ENCODE assay signal across 8 mouse cellular contexts in genomic region chr5:134385106-134385505, GRCm38 (mm10).
DNase-seq lines count a peak whose midpoint lies in the region; ATAC-seq and TF ChIP-seq lines count a peak whose summit lies in the region.

No protein-coding gene starts in this region.

- intact Hi-C loops in left cerebral cortex, postnatal 36 days (cut with DNase I) = loop anchor here (5.0 kb wide), 1 partner anchor 102 kb away; no protein-coding TSS in a partner anchor

- ATAC-seq in kidney, embryonic 16.5 days (ENCODE audit: low FRiP score, low TSS enrichment) = no peak
- ATAC-seq in hindbrain, postnatal 0 days = no peak

- peak; percentile 74 for TF ChIP-seq CTCF in kidney, adult 2 months (conservative IDR thresholded peaks at IDR 0.05; ENCODE audit: insufficient read depth, insufficient read length, low read depth, low read length)
- TF ChIP-seq CTCF in hindbrain, postnatal 0 days (IDR thresholded peaks at IDR 0.05; ENCODE audit: low read depth) = peak; percentile 92

- DNase-seq in kidney, adult 2 months = peak; percentile 79
- DNase-seq in adrenal gland, adult 2 months = peak; percentile 71
- peak; percentile 70 for DNase-seq in embryo, embryonic 11 days
- peak; percentile 86 for DNase-seq in hindbrain, postnatal 0 days (ENCODE audit: low spot score)
- DNase-seq in left cerebral cortex, postnatal 36 days (ENCODE audit: low spot score in 2 of 2) = peak; percentile 18 to 42
- peak; percentile 24 for DNase-seq in ovary, adult 18-20 months (ENCODE audit: low spot score)
- peak; percentile 77 to 89 for DNase-seq in thymus, postnatal 10 days (ENCODE audit: low spot score in 2 of 2)

- H3K9me3 ChIP-seq in kidney, embryonic 16.5 days (ENCODE audit: low read length) = peaks cover 6% of the 10 kb centered on the region; the same call in 1 of the 2 replicates
- H3K9me3 ChIP-seq in hindbrain, postnatal 0 days (ENCODE audit: low read length) = no peaks in the 10 kb centered on the region; the same call in 1 of the 2 replicates

- no peak overlapping the region for H3K4me2 ChIP-seq in kidney, embryonic 16.5 days (replicated peaks; ENCODE audit: low read depth, low read length)
- H3K4me2 ChIP-seq in hindbrain, postnatal 0 days (ENCODE audit: low read depth, low read length) = no peak overlapping the region

- H3K27me3 ChIP-seq in kidney, adult 2 months (replicated peaks; ENCODE audit: control insufficient read depth, insufficient read depth, low read length) = no peaks in the 10 kb centered on the region
- H3K27me3 ChIP-seq in kidney, embryonic 16.5 days (ENCODE audit: insufficient read depth, low read length) = no peaks in the 10 kb centered on the region
- no peaks in the 10 kb centered on the region for H3K27me3 ChIP-seq in hindbrain, postnatal 0 days (ENCODE audit: insufficient read depth, low read length)

- WGBS in kidney, adult 2 months = 56% methylated on average over 2 of the region's 2 CpGs
- 76% methylated on average over 2 of the region's 2 CpGs for WGBS in kidney, embryonic 16.5 days
- 73% methylated on average over 2 of the region's 2 CpGs for WGBS in hindbrain, postnatal 0 days

- no peak overlapping the region for H3K27ac ChIP-seq in kidney, adult 2 months (ENCODE audit: insufficient read depth, low read depth, low read length)
- H3K27ac ChIP-seq in kidney, embryonic 16.5 days (ENCODE audit: low read length) = no peak overlapping the region
- no peak overlapping the region for H3K27ac ChIP-seq in hindbrain, postnatal 0 days

- H3K4me3 ChIP-seq in kidney, adult 2 months (ENCODE audit: insufficient read depth, low read depth, low read length) = no peak overlapping the region
- H3K4me3 ChIP-seq in kidney, embryonic 16.5 days (ENCODE audit: low read length) = no peak overlapping the region
- H3K4me3 ChIP-seq in hindbrain, postnatal 0 days (ENCODE audit: low read length) = no peak overlapping the region

- no peak overlapping the region for H3K9ac ChIP-seq in kidney, embryonic 16.5 days (replicated peaks; ENCODE audit: low read length)
- H3K9ac ChIP-seq in hindbrain, postnatal 0 days (replicated peaks; ENCODE audit: low read length) = no peak overlapping the region

- no peak for TF ChIP-seq POLR2A in kidney, adult 2 months (IDR thresholded peaks at IDR 0.05; ENCODE audit: low read depth, low read length)

- no peaks in the 10 kb centered on the region; the same call in 1 of the 2 replicates for H3K36me3 ChIP-seq in kidney, adult 2 months (ENCODE audit: control insufficient read depth, insufficient read depth, low read length)
- peaks cover 80% of the 10 kb centered on the region for H3K36me3 ChIP-seq in kidney, embryonic 16.5 days (ENCODE audit: insufficient read depth, low read length)
- H3K36me3 ChIP-seq in hindbrain, postnatal 0 days (ENCODE audit: insufficient read depth, low read length) = peaks cover 56% of the 10 kb centered on the region

- no peaks in the 10 kb centered on the region for H3K4me1 ChIP-seq in kidney, adult 2 months (ENCODE audit: control insufficient read depth, insufficient read depth, low read length)
- no peaks in the 10 kb centered on the region for H3K4me1 ChIP-seq in kidney, embryonic 16.5 days (ENCODE audit: insufficient read depth, low read length)
- H3K4me1 ChIP-seq in hindbrain, postnatal 0 days (ENCODE audit: insufficient read depth, low read length) = no peaks in the 10 kb centered on the region

Comparison
In these comparisons a context has a peak if more than half of its experiments do, and no peak if none do; other contexts are left out.
1. DNase-seq: peak in every context shown above with its lines; median percentile 86 in hindbrain, postnatal 0 days; 83 in thymus, postnatal 10 days; 79 in kidney, adult 2 months; 71 in adrenal gland, adult 2 months; 70 in embryo, embryonic 11 days; 30 in left cerebral cortex, postnatal 36 days; 24 in ovary, adult 18-20 months.